ENCODE assay signal across 18 mouse cellular contexts in genomic region chr12:69528275-69529032, GRCm38 (mm10). TPM values are rescaled to one million over a fixed set of nuclear protein-coding genes. Genes with fewer than 3 reads are reported as not detected.
DNase-seq lines count a peak whose midpoint lies in the region; ATAC-seq and TF ChIP-seq lines count a peak whose summit lies in the region.
"Had no signal": no experiment of that assay in that cellular context is flagged by ENCODE, and none has a peak within 500 bp of the region (broad histone marks: within the 10 kb centered on the region; RNA-seq: fewer than 3 reads in every experiment).

No protein-coding gene starts in this region.

- 82% methylated on average over 8 of the region's 8 CpGs for WGBS in hindbrain, postnatal 0 days
- 92% methylated on average over 8 of the region's 8 CpGs for WGBS in hindbrain, embryonic 10.5 days
- WGBS in lung, embryonic 16.5 days, result 52% methylated on average over 8 of the region's 8 CpGs

- no peak overlapping the region for H3K27ac ChIP-seq in hindbrain, postnatal 0 days
- H3K27ac ChIP-seq in hindbrain, embryonic 10.5 days, result no peak overlapping the region
- H3K27ac ChIP-seq in lung, embryonic 16.5 days (ENCODE audit: low read length), result no peak overlapping the region
- H3K27ac ChIP-seq: forebrain, embryonic 12.5 days; heart, embryonic 13.5 days; hindbrain, embryonic 12.5 days had no signal

- no peaks in the 10 kb centered on the region for H3K4me1 ChIP-seq in hindbrain, postnatal 0 days (ENCODE audit: insufficient read depth, low read length)
- H3K4me1 ChIP-seq in hindbrain, embryonic 10.5 days (replicated peaks), result 0 out of 2 replicates have a peak, but pooled peaks cover 12% of the 10 kb centered on the region
- peaks cover 17% of the 10 kb centered on the region for H3K4me1 ChIP-seq in lung, embryonic 16.5 days (replicated peaks; ENCODE audit: control insufficient read depth, insufficient read depth, low read length)
- H3K4me1 ChIP-seq: forebrain, embryonic 12.5 days; hindbrain, embryonic 12.5 days had no signal

- H3K27me3 ChIP-seq in hindbrain, postnatal 0 days (ENCODE audit: insufficient read depth, low read length), result no peaks in the 10 kb centered on the region
- H3K27me3 ChIP-seq in hindbrain, embryonic 10.5 days (ENCODE audit: insufficient read depth, poor library complexity, severe bottlenecking), result no peaks in the 10 kb centered on the region
- H3K27me3 ChIP-seq in lung, embryonic 16.5 days (ENCODE audit: control insufficient read depth, insufficient read depth, low read depth, low read length), result no peaks in the 10 kb centered on the region
- H3K27me3 ChIP-seq: forebrain, embryonic 12.5 days; heart, embryonic 13.5 days; hindbrain, embryonic 12.5 days had no signal

- no peak overlapping the region for H3K9ac ChIP-seq in hindbrain, postnatal 0 days (replicated peaks; ENCODE audit: low read length)
- no peak overlapping the region for H3K9ac ChIP-seq in lung, embryonic 16.5 days (ENCODE audit: low read length)
- H3K9ac ChIP-seq: forebrain, embryonic 12.5 days; heart, embryonic 13.5 days; hindbrain, embryonic 12.5 days had no signal

- peak; percentile 58; the same call in 1 of the 2 replicates for ATAC-seq in hindbrain, postnatal 0 days
- peak; percentile 69 for ATAC-seq in lung, embryonic 16.5 days (ENCODE audit: low read depth)
- ATAC-seq: forebrain, embryonic 16.5 days; hindbrain, embryonic 16.5 days had no signal

- no peaks in the 10 kb centered on the region for H3K9me3 ChIP-seq in hindbrain, postnatal 0 days (ENCODE audit: low read length)
- no peaks in the 10 kb centered on the region for H3K9me3 ChIP-seq in hindbrain, embryonic 10.5 days
- no peaks in the 10 kb centered on the region for H3K9me3 ChIP-seq in lung, embryonic 16.5 days (ENCODE audit: control insufficient read depth, low read length)
- H3K9me3 ChIP-seq: forebrain, embryonic 12.5 days; heart, embryonic 13.5 days; hindbrain, embryonic 12.5 days had no signal

- DNase-seq in hindbrain, postnatal 0 days (ENCODE audit: low spot score), result peak; percentile 23
- DNase-seq in hindbrain, embryonic 10.5 days (ENCODE audit: low spot score), result no peak
- no peak for DNase-seq in lung, adult 18-20 months
- DNase-seq in adipocyte (ENCODE audit: low spot score), result peak; percentile 61
- peak; percentile 35 for DNase-seq in fibroblast of lung, adult 2 months (ENCODE audit: low read depth)
- no peak for DNase-seq in adrenal gland, postnatal 36 days
- DNase-seq: adrenal gland, adult 8-10 months; cerebellum, adult 11 months; cerebellum, adult 8-10 months; cerebellum, postnatal 36 days; gastrocnemius, postnatal 10 days; heart, postnatal 36 days had no signal

- TF ChIP-seq CTCF in hindbrain, postnatal 0 days (IDR thresholded peaks at IDR 0.05; ENCODE audit: low read depth), result no peak

- no peak overlapping the region for H3K4me2 ChIP-seq in hindbrain, postnatal 0 days (ENCODE audit: low read depth, low read length)
- H3K4me2 ChIP-seq in lung, embryonic 16.5 days (ENCODE audit: low read depth, low read length), result no peak overlapping the region
- H3K4me2 ChIP-seq: forebrain, embryonic 12.5 days; heart, embryonic 13.5 days; hindbrain, embryonic 12.5 days had no signal

- H3K36me3 ChIP-seq in hindbrain, postnatal 0 days (ENCODE audit: insufficient read depth, low read length), result no peaks in the 10 kb centered on the region
- H3K36me3 ChIP-seq in hindbrain, embryonic 10.5 days, result no peaks in the 10 kb centered on the region
- H3K36me3 ChIP-seq in lung, embryonic 16.5 days (ENCODE audit: control insufficient read depth, insufficient read depth, low read length), result no peaks in the 10 kb centered on the region
- H3K36me3 ChIP-seq: forebrain, embryonic 12.5 days; heart, embryonic 13.5 days; hindbrain, embryonic 12.5 days had no signal

- no peak overlapping the region for H3K4me3 ChIP-seq in hindbrain, postnatal 0 days (ENCODE audit: low read length)
- no peak overlapping the region for H3K4me3 ChIP-seq in hindbrain, embryonic 10.5 days
- no peak overlapping the region for H3K4me3 ChIP-seq in lung, embryonic 16.5 days (ENCODE audit: low read length)
- H3K4me3 ChIP-seq: forebrain, embryonic 12.5 days; heart, embryonic 13.5 days; hindbrain, embryonic 12.5 days had no signal

RNA-seq across cellular contexts. Expression of gene Vcpkmt, which starts 54.4 kb away (rescaled TPM):
- 4.0 and 6.1 TPM in 2 replicates for total RNA-seq in hindbrain, postnatal 0 days (2014; rRNA removed)
- 33.0 and 33.6 TPM in 2 replicates for polyA plus RNA-seq in hindbrain, postnatal 0 days (2015; fragmentation: Nextera tagmentation; extraction: Ambion mirVana)
- 21.3 and 24.9 TPM in 2 replicates for polyA plus RNA-seq in hindbrain, embryonic 10.5 days (2016; fragmentation: Nextera tagmentation; extraction: Ambion mirVana)
- polyA plus RNA-seq in lung, embryonic 16.5 days (2015; fragmentation: Nextera tagmentation; extraction: Ambion mirVana), result 19.0 and 19.9 TPM in 2 replicates
- 10 to 100 TPM; 11.5 to 14.9 TPM for total RNA-seq in adrenal gland, postnatal 36 days (2021)

Comparison
In these comparisons a context has a peak if more than half of its experiments do, and no peak if none do; other contexts are left out.
1. DNase-seq: peak in hindbrain, postnatal 0 days (single experiment), adipocyte (single experiment) and fibroblast of lung, adult 2 months (single experiment); none in hindbrain, embryonic 10.5 days (single experiment), lung, adult 18-20 months (0 of 2) and adrenal gland, postnatal 36 days (0 of 2).